Mouse (Mus musculus) liver, embryonic 12.5 days (tissue): Measurements from ENCODE around the gene Gmcl1. TPM values are rescaled to one million over a fixed set of nuclear protein-coding genes. Genes with fewer than 3 reads are reported as not detected.

Experiments
- ATAC-seq: fragments of 200-750 bp; cut with Nextera tagmentation; 2 replicates; pipeline ENCODE4 v1.8.0; 2017; ENCODE audit warnings: moderate number of reproducible peaks, mild to moderate bottlenecking, moderate library complexity
- H3K27ac ChIP-seq: fragments of 300-500 bp; sonication (generic); 2 replicates; pipeline ENCODE4 v1.5.1; 2016; ENCODE audit warnings: mild to moderate bottlenecking
- H3K27me3 ChIP-seq: fragments of 300-500 bp; sonication (generic); replicated peaks from 2 replicates; pipeline ENCODE4 v1.6.1; 2016; ENCODE audit warnings: mild to moderate bottlenecking, moderate library complexity
- H3K36me3 ChIP-seq: fragments of 300-500 bp; sonication (generic); 2 replicates; pipeline ENCODE4 v1.6.1; 2016; ENCODE audit warnings: mild to moderate bottlenecking, moderate library complexity
- H3K4me1 ChIP-seq: fragments of 300-500 bp; sonication (generic); 2 replicates; pipeline ENCODE4 v1.6.1; 2016
- H3K4me2 ChIP-seq: fragments of 300-500 bp; sonication (generic); 2 replicates; pipeline ENCODE4 v1.6.1; 2016; ENCODE audit warnings: mild to moderate bottlenecking, moderate library complexity
- H3K4me3 ChIP-seq: fragments of 300-500 bp; sonication (generic); 2 replicates; pipeline ENCODE4 v1.5.1; 2016; ENCODE audit warnings: mild to moderate bottlenecking, moderate library complexity
- H3K9ac ChIP-seq: fragments of 300-500 bp; sonication (generic); 2 replicates; pipeline ENCODE4 v1.6.1; 2016; ENCODE audit warnings: mild to moderate bottlenecking, moderate library complexity
- H3K9me3 ChIP-seq: fragments of 300-500 bp; sonication (generic); replicated peaks from 2 replicates; pipeline ENCODE4 v1.6.1; 2016; ENCODE audit warnings: mild to moderate bottlenecking, moderate library complexity
- WGBS: fragments of 180-500 bp; shearing (Covaris S2); methylation state at CpG from one replicate; pipeline ENCODE4 v1.1.7; 2016; ENCODE audit not compliant: insufficient replicate concordance; 5-methylcytosine and 5-hydroxymethylcytosine counted together
- polyA plus RNA-seq: library from polyadenylated mRNA; unstranded; fragments of >200 nt; fragmentation: Nextera tagmentation; extraction: Ambion mirVana; gene quantifications from 2 replicates; pipeline ENCODE4 v1.2.1, GENCODE M21; 2016

Gmcl1 gene
- polyA plus RNA-seq, 1 experiment from 2014 or later: 17.5 TPM

DNA sequence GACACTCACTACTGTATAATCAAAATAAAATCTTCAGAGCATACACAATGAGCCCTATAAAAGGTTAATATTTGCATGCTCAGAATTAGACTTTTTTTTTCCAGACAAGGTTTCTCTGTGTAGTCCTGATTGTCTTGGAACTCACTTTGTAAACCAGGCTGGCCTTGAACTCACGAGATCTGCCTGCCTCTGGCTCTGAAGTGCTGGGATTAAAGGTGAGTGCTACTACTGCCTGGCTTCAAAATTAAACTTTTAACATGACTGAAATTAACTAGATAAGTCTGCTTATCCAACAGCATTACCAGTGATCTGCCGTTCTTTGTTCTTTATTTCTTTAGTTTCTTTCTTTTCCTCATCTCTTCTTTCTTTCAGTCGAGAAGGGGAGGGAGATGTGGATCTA is 51.9 kb downstream of the Gmcl1 start:
- WGBS: 74% methylated on average over 3 of the region's 3 CpGs
- no peaks in the 10 kb centered on the region for H3K9me3 ChIP-seq
- H3K27ac ChIP-seq: no peak overlapping the region
- no peak for ATAC-seq
- H3K9ac ChIP-seq: no peak overlapping the region
- peaks cover 18% of the 10 kb centered on the region for H3K4me1 ChIP-seq
- no peak overlapping the region for H3K4me2 ChIP-seq
- H3K4me3 ChIP-seq: no peak overlapping the region
- peaks cover 66% of the 10 kb centered on the region for H3K36me3 ChIP-seq
- no peaks in the 10 kb centered on the region for H3K27me3 ChIP-seq

DNA sequence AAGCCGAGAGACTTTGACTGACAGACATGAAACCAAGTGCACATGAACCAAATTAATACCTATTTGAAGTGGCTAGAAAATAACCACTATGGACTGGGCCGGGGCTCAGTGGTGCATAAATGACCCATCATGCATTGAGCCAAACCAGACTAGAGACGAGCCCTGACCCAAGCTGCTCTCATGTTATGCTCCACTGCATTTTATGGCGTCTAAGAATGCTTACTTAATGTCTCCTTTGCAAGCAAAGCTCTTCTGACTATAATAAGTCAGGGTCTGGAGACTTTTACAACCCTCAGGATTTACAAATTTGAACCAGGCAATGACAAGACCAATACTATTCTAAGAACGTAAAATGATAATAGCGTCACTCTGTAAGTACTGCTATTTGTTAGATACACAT is 54.8 kb downstream of the Gmcl1 start:
- Histone ChIP-seq H3K27me3 (no peaks in the 10 kb centered on the region), H3K9me3 (no peaks in the 10 kb centered on the region), H3K4me3 (no peak overlapping the region), H3K36me3 (peaks cover 95% of the 10 kb centered on the region), H3K4me2 (no peak overlapping the region), H3K4me1 (peaks cover 8% of the 10 kb centered on the region), H3K27ac (no peak overlapping the region), H3K9ac (no peak overlapping the region)
- ATAC-seq: no peak
- 88% methylated on average over 6 of the region's 6 CpGs for WGBS

DNA sequence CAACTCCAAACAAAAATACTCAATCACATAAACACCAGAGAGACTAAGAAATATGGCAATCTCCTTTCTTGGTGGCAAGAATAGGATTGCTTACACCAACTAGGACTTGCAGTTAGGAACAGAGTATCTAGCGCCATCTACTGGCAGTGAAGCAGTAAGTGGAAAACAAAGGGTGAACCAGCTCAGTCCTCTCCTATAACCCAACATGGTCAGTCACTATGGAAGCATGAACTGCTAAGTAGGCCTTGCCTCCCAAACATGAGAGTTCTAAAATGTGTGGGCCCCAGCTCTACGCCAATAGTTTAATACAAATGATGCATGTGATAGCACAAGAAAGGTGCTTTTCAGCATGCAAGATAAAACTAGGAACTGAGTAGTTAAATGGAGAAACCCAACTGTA is 62.3 kb downstream of the Gmcl1 start:
- no peak for ATAC-seq
- 0 out of 2 replicates have a peak overlapping the region, but pooled peaks have one; percentile 28 for H3K27ac ChIP-seq
- no peaks in the 10 kb centered on the region for H3K9me3 ChIP-seq
- peaks cover 66% of the 10 kb centered on the region for H3K36me3 ChIP-seq
- no peak overlapping the region for H3K9ac ChIP-seq
- H3K4me2 ChIP-seq: no peak overlapping the region
- no peaks in the 10 kb centered on the region for H3K27me3 ChIP-seq
- H3K4me3 ChIP-seq: no peak overlapping the region
- WGBS: 9% methylated on average over 2 of the region's 2 CpGs
- peaks cover 38% of the 10 kb centered on the region for H3K4me1 ChIP-seq

GRCm38 (mm10) chr6:86669240-86669727 is 63.9 kb downstream of the Gmcl1 start:
- Histone ChIP-seq H3K4me1 (peaks cover 53% of the 10 kb centered on the region), H3K36me3 (peaks cover 64% of the 10 kb centered on the region), H3K27ac (peak overlapping the region; percentile 81), H3K9me3 (no peaks in the 10 kb centered on the region), H3K4me2 (peak overlapping the region; percentile 79), H3K9ac (peak overlapping the region; percentile 97), H3K4me3 (peak overlapping the region; percentile 99), H3K27me3 (no peaks in the 10 kb centered on the region)
- ATAC-seq: peak; percentile 99
- WGBS: 1% methylated on average over 37 of the region's 37 CpGs

DNA sequence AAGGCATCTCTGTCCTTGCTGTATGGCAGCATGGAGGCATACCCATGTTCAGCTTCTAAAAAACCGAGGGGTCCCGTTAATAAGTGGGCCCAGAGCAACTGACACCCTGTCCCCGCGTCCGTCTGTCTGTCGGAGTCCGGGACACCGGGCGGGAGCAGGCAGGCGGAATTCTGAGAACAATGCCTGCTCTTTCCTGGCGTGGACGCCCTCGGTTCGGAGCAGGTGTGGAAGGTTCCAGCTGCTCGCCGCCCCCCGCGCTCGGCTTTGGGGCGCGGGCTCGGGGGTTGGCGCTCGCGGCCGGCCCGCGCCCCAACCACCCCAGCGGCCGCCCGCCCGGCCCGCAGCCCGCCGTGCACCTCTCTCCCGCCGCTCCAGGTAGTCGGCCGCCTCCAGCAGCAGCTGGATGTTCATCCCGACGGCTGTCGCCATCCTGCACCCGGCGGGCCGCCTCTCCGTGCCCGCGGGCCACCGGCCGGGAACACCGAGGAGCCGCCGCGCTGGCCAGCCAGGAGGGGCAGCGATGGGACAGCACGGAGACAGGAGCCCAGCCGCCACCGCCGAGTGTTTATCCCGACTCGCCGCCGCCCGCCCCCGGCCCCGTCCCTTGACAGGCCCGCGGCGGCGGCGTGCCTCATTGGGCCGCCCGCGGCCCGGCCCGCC is 64.5 kb downstream of the Gmcl1 start, which contains the start of gene Mxd1:
Gene Mxd1 (minus strand): TSS at position 582 of the 660 bp plus-strand sequence.
- peak; percentile 1; the same call in 1 of the 2 replicates for ATAC-seq
- peak within 1 kb of the TSS; percentile 79 for H3K4me2 ChIP-seq
- no peaks in the 10 kb centered on the region for H3K9me3 ChIP-seq
- peaks cover 64% of the 10 kb centered on the region for H3K36me3 ChIP-seq
- no peaks in the 10 kb centered on the region for H3K27me3 ChIP-seq
- peak within 1 kb of the TSS; percentile 99 for H3K4me3 ChIP-seq
- under 1% methylated on average over 64 of the region's 76 CpGs for WGBS
- H3K4me1 ChIP-seq: peaks cover 56% of the 10 kb centered on the region
- H3K27ac ChIP-seq: peak within 1 kb of the TSS; percentile 91
- H3K9ac ChIP-seq: peak within 1 kb of the TSS; percentile 97

- Histone ChIP-seq H3K27ac (peak overlapping the region; percentile 91), H3K9me3 (no peaks in the 10 kb centered on the region), H3K4me1 (peaks cover 56% of the 10 kb centered on the region), H3K4me2 (peak overlapping the region; percentile 79), H3K27me3 (no peaks in the 10 kb centered on the region), H3K4me3 (peak overlapping the region; percentile 99), H3K36me3 (peaks cover 64% of the 10 kb centered on the region), H3K9ac (peak overlapping the region; percentile 97)
- ATAC-seq: no peak
- 88% methylated on average over 10 of the region's 10 CpGs for WGBS
These were observed 66.1 kb downstream of the Gmcl1 start for GRCm38 (mm10) chr6:86667061-86667460.

DNA sequence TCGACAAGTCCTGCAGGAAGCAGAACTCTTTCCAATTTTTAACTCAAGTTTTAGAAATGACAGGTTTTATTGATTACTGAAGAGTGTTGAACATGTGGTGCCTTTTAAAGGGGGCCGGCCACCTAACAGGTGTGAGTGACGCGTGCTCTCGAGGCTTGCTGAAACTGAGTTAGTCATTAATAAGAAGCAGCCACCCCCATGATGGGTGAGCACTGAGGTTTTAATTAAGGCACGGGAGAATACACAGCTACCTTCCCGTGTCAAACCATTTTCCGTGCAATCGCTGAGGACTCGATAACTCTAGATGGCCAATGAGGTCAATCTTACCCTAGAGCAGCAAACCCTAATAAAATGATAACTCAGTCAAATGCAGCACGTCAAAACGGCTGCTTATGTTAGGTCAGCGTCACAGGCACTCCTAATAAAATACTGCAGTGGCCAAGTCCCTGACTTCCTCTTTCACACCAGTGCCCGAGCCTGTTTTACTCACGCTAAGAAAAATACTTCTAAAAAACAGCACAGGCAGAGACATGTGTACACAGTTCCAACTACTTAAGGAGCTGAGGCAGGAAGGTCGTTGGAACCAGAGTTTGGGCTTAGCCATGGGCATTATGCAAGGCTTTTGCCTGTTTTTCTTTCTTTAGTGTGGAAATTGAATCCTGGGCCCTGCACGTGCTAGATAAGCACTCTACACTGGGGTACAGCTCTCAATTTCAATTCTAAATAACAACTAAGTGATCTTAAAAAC is 67.4 kb downstream of the Gmcl1 start:
- peaks cover 69% of the 10 kb centered on the region for H3K36me3 ChIP-seq
- no peak for ATAC-seq
- WGBS: 57% methylated on average over 17 of the region's 17 CpGs
- peaks cover 68% of the 10 kb centered on the region for H3K4me1 ChIP-seq
- H3K9me3 ChIP-seq: no peaks in the 10 kb centered on the region
- peak overlapping the region; percentile 99 for H3K4me3 ChIP-seq
- peak overlapping the region; percentile 97 for H3K9ac ChIP-seq
- H3K27me3 ChIP-seq: no peaks in the 10 kb centered on the region
- H3K4me2 ChIP-seq: peak overlapping the region; percentile 79
- peak overlapping the region; percentile 91 for H3K27ac ChIP-seq

GRCm38 (mm10) chr6:86665076-86665475 is 68.1 kb downstream of the Gmcl1 start:
- no peak for ATAC-seq
- peak overlapping the region; percentile 28; the same call in 1 of the 2 replicates for H3K27ac ChIP-seq
- H3K36me3 ChIP-seq: peaks cover 72% of the 10 kb centered on the region
- peak overlapping the region; percentile 79; the same call in 1 of the 2 replicates for H3K4me2 ChIP-seq
- no peak overlapping the region for H3K4me3 ChIP-seq
- no peaks in the 10 kb centered on the region for H3K27me3 ChIP-seq
- WGBS: 76% methylated on average over 5 of the region's 5 CpGs
- H3K4me1 ChIP-seq: peaks cover 69% of the 10 kb centered on the region
- H3K9ac ChIP-seq: no peak overlapping the region
- H3K9me3 ChIP-seq: no peaks in the 10 kb centered on the region

- peak overlapping the region; percentile 56 for H3K9ac ChIP-seq
- H3K4me3 ChIP-seq: 0 out of 2 replicates have a peak overlapping the region, but pooled peaks have one; percentile 1
- H3K27ac ChIP-seq: peak overlapping the region; percentile 92
- WGBS: 52% methylated on average over 9 of the region's 9 CpGs
- H3K9me3 ChIP-seq: no peaks in the 10 kb centered on the region
- peak; percentile 91 for ATAC-seq
- H3K4me2 ChIP-seq: peak overlapping the region; percentile 55
- H3K36me3 ChIP-seq: peaks cover 90% of the 10 kb centered on the region
- H3K27me3 ChIP-seq: no peaks in the 10 kb centered on the region
- H3K4me1 ChIP-seq: peaks cover 62% of the 10 kb centered on the region
These were observed 72.9 kb downstream of the Gmcl1 start for GRCm38 (mm10) chr6:86660161-86660877.

- Histone ChIP-seq H3K4me2 (no peak overlapping the region), H3K4me1 (peaks cover 58% of the 10 kb centered on the region), H3K9ac (no peak overlapping the region), H3K27me3 (no peaks in the 10 kb centered on the region), H3K36me3 (peaks cover 91% of the 10 kb centered on the region), H3K4me3 (no peak overlapping the region), H3K9me3 (no peaks in the 10 kb centered on the region), H3K27ac (no peak overlapping the region)
- 87% methylated on average over 3 of the region's 3 CpGs for WGBS
- no peak for ATAC-seq
These were observed 74.7 kb downstream of the Gmcl1 start for GRCm38 (mm10) chr6:86658501-86658900.

GRCm38 (mm10) chr6:86654270-86654916 is 78.8 kb downstream of the Gmcl1 start:
- Histone ChIP-seq H3K36me3 (peaks cover 95% of the 10 kb centered on the region), H3K27ac (no peak overlapping the region), H3K4me2 (no peak overlapping the region), H3K4me3 (no peak overlapping the region), H3K4me1 (peaks cover 33% of the 10 kb centered on the region), H3K9ac (no peak overlapping the region), H3K27me3 (no peaks in the 10 kb centered on the region), H3K9me3 (no peaks in the 10 kb centered on the region)
- 76% methylated on average over 9 of the region's 9 CpGs for WGBS
- peak; percentile 14; the same call in 1 of the 2 replicates for ATAC-seq
